Mouse (Mus musculus) ovary, adult 10 weeks (tissue): Measurements from ENCODE around the gene Il3ra. TPM values are rescaled to one million over a fixed set of nuclear protein-coding genes. Genes with fewer than 3 reads are reported as not detected.

Experiments used
- polyA plus RNA-seq: library from polyadenylated mRNA; stranded (reverse); fragments of 350-450 nt; fragmentation: Illumina TruSeq; extraction: RNeasy Lipid Tissue Mini Kit (QIAGEN cat#74804); gene quantifications from one replicate; pipeline ENCODE4 v1.2.3, GENCODE M21; 2014

Gene Il3ra
- polyA plus RNA-seq = not detected

DNA sequence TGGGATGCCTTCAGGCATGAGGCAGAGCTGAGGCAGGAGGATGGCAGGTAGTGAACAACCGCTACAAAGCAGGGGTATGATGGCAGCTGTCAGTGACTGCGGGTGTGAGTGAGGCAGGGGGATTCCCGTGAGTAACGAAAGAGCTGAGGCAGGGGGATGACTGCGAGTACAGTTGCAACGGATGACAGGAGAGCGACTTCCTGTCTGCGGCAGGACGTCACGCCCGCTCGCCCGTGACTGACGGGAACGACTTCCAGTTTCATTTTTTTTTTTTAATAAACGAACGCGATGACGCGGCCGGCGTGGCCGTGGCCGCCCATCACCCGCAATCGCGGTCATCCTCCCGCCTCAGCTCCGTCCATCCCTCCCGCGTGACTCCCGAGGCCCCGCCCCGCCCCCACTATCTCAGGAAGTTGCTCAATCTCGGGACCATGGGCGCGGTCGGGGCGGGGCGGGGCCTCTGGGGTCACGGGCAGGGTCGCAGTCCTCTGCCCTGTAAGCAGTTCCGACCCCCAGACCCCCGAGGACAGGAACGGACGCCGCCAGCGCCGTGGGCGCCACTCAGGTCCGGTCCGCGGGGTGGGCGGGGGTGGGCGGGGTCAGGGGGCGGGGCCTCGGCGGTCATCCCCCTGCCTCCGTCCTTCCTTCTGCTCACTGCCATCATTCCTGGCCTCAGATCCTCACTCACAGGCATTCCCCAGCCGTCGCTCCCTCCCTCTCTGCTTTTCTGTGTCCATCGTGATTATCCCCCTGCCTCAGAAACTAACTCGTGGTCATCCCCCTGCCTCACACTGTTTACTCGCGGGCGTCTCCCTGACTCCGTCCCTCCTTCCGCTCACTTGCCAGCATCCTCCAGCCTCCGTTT lies at the start of gene Il3ra:
Gene Il3ra (plus strand): TSS at position 328 of the 865 bp plus-strand sequence.

DNA sequence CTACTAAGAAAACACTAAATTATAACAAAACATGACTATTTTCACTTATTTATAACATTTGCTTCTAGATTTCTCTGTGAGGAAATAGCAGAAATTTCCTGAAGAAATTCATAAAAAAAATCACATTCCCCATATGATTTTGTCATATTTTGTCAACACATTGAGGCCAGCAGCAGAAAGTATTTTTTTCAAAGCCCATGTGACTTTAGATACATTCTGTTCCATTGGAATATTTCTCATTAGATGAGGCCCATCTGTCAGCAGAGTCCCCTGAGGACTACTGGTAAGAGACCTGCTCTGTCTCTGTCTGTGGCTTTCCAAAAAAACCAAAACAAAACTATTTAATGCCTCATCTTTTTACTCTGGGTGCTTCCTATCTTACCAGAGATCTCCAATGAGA lies 23.5 kb upstream of the Il3ra start, which contains the start of gene Olfr31:
Gene Olfr31 (plus strand): TSS at position 301 of the 400 bp plus-strand sequence.

DNA sequence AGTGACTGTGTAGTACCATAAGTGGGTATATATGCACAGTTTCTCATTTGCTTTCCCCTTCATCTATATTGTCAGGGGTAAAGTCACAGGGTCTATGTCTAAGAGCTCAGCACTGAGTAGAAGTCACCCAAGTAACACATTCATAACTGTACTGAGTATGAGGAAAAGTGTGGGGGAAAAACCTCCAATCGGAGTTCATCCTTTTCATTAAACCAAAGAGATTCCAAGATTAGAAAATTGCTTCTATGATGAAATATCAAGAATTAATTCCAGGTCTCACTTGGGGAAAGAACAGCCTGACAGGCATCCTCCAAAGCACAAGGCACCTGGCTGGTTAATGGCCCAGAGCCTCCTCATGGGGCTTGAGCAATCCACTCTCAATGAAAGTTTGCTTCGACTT lies 54.9 kb downstream of the Il3ra start, which contains the start of gene Olfr721-ps1:
Gene Olfr721-ps1 (plus strand): TSS at position 301 of the 400 bp plus-strand sequence.

Other genes starting within 250 kb of the Il3ra start
- gene Psmd6, start 225.3 kb upstream of the Il3ra start, polyA plus RNA-seq = 160 TPM
- not detected for gene Olfr720, start 159.4 kb upstream of the Il3ra start, polyA plus RNA-seq
- not detected for gene Olfr31, start 23.4 kb upstream of the Il3ra start, polyA plus RNA-seq
- gene Olfr721-ps1, start 55.0 kb downstream of the Il3ra start, polyA plus RNA-seq = not detected